Mouse (Mus musculus) intestine, postnatal 0 days (tissue): ENCODE measurements at regions not wholly inside any gene's neighbourhood (a gene's known extent, or its start where the extent isn't known, plus 50 kb on each side); places are given as distances from the start of the nearest gene placed in this dataset.

Experiments
- ATAC-seq: fragments of 200-750 bp; cut with Nextera tagmentation; 2 replicates; pipeline ENCODE4 v1.8.0; 2017; ENCODE audit warnings: mild to moderate bottlenecking, moderate TSS enrichment, moderate library complexity
- H3K27ac ChIP-seq: fragments of 300-500 bp; sonication (generic); 2 replicates; pipeline ENCODE4 v1.5.1; 2014; ENCODE audit warnings: mild to moderate bottlenecking, low read depth, low read length, moderate library complexity
- H3K27me3 ChIP-seq: fragments of 300-500 bp; sonication (generic); replicated peaks from 2 replicates; pipeline ENCODE4 v1.6.1; 2014; ENCODE audit warnings: low read length, mixed read lengths; ENCODE audit not compliant: control insufficient read depth, insufficient read depth
- H3K36me3 ChIP-seq: fragments of 300-500 bp; sonication (generic); 2 replicates; pipeline ENCODE4 v1.6.1; 2014; ENCODE audit warnings: mild to moderate bottlenecking, moderate library complexity; ENCODE audit not compliant: control insufficient read depth, insufficient read depth
- H3K4me1 ChIP-seq: fragments of 300-500 bp; sonication (generic); replicated peaks from 2 replicates; pipeline ENCODE4 v1.6.1; 2014; ENCODE audit warnings: antibody characterized with exemption, low read length, mixed read lengths; ENCODE audit not compliant: control insufficient read depth, insufficient read depth
- H3K4me2 ChIP-seq: fragments of 300-500 bp; sonication (generic); replicated peaks from 2 replicates; pipeline ENCODE4 v1.6.1; 2014; ENCODE audit warnings: low read depth, mild to moderate bottlenecking, moderate library complexity
- H3K4me3 ChIP-seq: fragments of 300-500 bp; sonication (generic); 2 replicates; pipeline ENCODE4 v1.5.1; 2014; ENCODE audit warnings: low read depth, low read length
- H3K9ac ChIP-seq: fragments of 300-500 bp; sonication (generic); 2 replicates; pipeline ENCODE4 v1.6.1; 2014; ENCODE audit warnings: mild to moderate bottlenecking, low read depth, low read length
- H3K9me3 ChIP-seq: fragments of 300-500 bp; sonication (generic); 2 replicates; pipeline ENCODE4 v1.6.1; 2016; ENCODE audit warnings: mixed run types; ENCODE audit not compliant: control insufficient read depth
- CTCF ChIP-seq: sonication (generic); IDR thresholded peaks from 2 replicates; pipeline ENCODE4 v1.5.1; 2016; ENCODE audit warnings: low read depth, mild to moderate bottlenecking, control low read depth, antibody characterized with exemption, moderate library complexity
- WGBS: fragments of 180-500 bp; shearing (Covaris S2); extraction: QIAGEN DNeasy Blood & Tissue Kit; methylation state at CpG from one replicate; pipeline ENCODE4 v1.1.7; 2014; 5-methylcytosine and 5-hydroxymethylcytosine counted together

DNA sequence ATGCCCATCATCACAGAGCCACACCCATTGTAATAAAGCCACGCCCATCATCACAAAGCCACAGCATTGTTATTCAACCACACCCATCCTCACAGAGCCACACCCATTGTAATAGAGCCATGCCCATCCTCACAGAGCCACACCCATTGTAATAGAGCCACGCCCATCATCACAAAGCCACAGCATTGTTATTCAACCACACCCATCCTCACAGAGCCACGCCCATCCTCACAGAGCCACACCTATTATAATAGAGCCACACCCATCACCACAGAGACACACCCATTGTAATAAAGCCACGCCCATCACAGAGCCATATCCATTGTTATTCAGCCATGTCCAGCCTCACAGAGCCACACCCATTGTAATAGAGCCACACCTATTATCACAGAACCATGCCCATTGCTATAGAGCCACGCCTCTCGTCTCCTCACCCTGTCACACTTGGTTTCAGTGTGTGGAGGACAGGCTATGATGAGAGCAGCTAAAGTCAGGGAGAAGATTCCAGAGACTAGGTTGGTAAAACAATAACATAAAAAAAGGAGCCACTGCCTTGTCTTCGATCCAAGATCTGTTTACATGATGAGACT, 85.6 kb downstream of the Gxylt1 start:
- no peak overlapping the region for H3K4me3 ChIP-seq
- H3K4me2 ChIP-seq = no peak overlapping the region
- no peak for ATAC-seq
- no peak overlapping the region for H3K27ac ChIP-seq
- WGBS = 90% methylated on average over 7 of the region's 7 CpGs
- H3K9me3 ChIP-seq = no peaks in the 10 kb centered on the region
- H3K27me3 ChIP-seq = no peaks in the 10 kb centered on the region
- H3K4me1 ChIP-seq = no peaks in the 10 kb centered on the region
- no peaks in the 10 kb centered on the region for H3K36me3 ChIP-seq
- H3K9ac ChIP-seq = no peak overlapping the region
- no peak for TF ChIP-seq CTCF

DNA sequence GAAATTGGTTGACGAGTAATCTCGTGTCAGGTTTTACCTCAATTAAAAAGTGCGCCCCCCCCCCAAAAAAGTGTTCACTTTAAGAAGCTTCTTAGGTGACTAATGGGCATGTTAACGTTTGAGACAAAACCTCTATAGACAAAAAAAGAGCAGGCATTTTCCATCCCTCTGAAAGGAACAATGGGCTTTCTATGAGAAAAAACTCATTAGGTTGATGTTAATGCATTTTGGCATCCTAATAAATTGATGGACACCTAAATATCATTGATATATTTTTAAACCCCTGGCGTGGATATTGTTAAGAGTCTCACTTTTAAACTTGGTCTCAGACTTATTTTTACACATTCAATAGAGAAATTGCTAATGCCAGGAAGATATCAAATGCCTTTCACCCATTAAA, 98.8 kb downstream of the Gxylt1 start:
- ATAC-seq = no peak
- Histone ChIP-seq H3K4me1 (no peaks in the 10 kb centered on the region), H3K27ac (no peak overlapping the region), H3K27me3 (no peaks in the 10 kb centered on the region), H3K36me3 (no peaks in the 10 kb centered on the region), H3K4me3 (no peak overlapping the region), H3K9me3 (no peaks in the 10 kb centered on the region), H3K9ac (no peak overlapping the region), H3K4me2 (no peak overlapping the region)
- 88% methylated on average over 5 of the region's 5 CpGs for WGBS
- no peak for TF ChIP-seq CTCF

GRCm38 (mm10) chr15:93168784-93169183, 106.2 kb downstream of the Gxylt1 start:
- Histone ChIP-seq H3K9me3 (no peaks in the 10 kb centered on the region), H3K4me1 (no peaks in the 10 kb centered on the region), H3K27ac (no peak overlapping the region), H3K36me3 (no peaks in the 10 kb centered on the region), H3K4me2 (no peak overlapping the region), H3K4me3 (no peak overlapping the region), H3K27me3 (no peaks in the 10 kb centered on the region), H3K9ac (no peak overlapping the region)
- ATAC-seq = no peak
- TF ChIP-seq CTCF = no peak
- whole genome bisulfite sequencing = 66% methylated on average over 3 of the region's 3 CpGs

- no peaks in the 10 kb centered on the region for H3K9me3 ChIP-seq
- no peak overlapping the region for H3K27ac ChIP-seq
- H3K4me2 ChIP-seq = no peak overlapping the region
- H3K27me3 ChIP-seq = no peaks in the 10 kb centered on the region
- WGBS = 90% methylated on average over 9 of the region's 9 CpGs
- H3K36me3 ChIP-seq = no peaks in the 10 kb centered on the region
- H3K4me1 ChIP-seq = no peaks in the 10 kb centered on the region
- H3K4me3 ChIP-seq = no peak overlapping the region
- no peak for TF ChIP-seq CTCF
- no peak for ATAC-seq
- H3K9ac ChIP-seq = no peak overlapping the region
Measured at GRCm38 (mm10) chr15:93167451-93167850, 107.5 kb downstream of the Gxylt1 start.

DNA sequence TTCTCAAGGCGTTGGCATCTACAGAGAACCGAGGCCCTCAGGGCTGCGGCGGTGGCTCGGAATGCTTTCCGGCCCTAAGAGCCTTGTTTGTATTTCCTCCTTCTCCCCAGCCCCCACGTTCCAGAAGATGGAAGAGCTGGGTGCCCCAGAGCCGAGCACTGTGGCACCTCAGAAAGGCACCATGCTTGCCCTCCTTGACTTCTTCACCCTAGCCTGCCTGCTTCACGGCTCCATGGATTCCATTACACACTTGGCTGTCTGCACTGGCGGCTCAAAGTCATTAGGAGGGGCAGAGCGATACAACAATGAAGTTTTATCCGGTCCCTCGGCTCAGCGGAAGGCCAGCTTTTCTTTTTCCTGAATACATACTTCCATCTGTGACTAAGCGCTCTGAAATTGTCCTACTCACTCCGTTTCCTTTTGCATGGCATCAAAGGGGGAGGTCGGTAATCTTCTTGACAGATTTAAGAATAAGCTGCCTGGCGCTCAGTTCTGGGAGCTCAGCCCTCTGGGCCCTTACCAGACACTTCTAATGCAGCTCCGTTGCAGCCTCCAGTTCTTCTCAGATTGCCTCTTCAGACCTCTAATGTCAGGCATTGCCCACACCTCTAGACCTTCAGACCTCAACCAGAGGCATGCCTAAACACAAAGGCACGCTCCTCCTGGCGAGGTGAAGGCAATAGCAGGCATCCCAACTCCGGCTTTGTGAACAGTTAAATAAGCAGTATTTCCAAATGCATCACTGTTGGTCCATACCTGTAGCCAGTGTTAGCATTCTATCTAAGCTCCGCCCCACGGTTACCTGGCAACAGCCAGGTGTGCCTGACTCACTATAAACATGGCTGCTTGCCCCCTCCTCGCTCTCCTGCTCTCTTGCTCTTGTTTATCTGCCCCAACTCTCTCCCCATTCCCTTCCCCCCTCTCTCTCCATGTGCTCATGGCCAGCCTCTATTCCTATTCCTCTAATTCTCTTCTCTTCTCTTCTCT, 112.8 kb downstream of the Gxylt1 start:
- no peak for ATAC-seq
- Histone ChIP-seq H3K27me3 (no peaks in the 10 kb centered on the region), H3K9me3 (no peaks in the 10 kb centered on the region), H3K27ac (no peak overlapping the region), H3K4me1 (no peaks in the 10 kb centered on the region), H3K4me2 (no peak overlapping the region), H3K4me3 (no peak overlapping the region), H3K36me3 (no peaks in the 10 kb centered on the region), H3K9ac (no peak overlapping the region)
- no peak for TF ChIP-seq CTCF
- 73% methylated on average over 25 of the region's 25 CpGs for WGBS

DNA sequence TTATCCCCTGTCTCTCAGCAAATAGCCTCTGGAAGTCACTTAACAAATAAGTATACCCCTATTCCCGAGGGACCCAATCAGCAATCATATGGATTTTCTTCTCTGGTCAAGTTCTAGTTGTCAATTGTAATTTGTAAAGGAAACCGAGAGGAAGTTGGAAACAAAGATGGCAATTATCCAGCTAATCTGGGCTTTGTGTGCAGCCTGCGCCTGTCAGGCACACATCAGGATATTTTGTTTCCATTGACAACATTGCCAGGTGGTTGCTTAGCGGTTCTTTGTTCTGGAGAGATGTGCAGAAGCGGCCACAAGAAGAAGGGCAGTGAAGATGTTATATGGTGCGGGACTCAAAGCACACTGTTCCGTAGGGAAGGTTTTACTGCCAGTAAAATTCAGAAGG, 113.7 kb downstream of the Gxylt1 start:
- 74% methylated on average over 7 of the region's 7 CpGs for WGBS
- Histone ChIP-seq H3K36me3 (no peaks in the 10 kb centered on the region), H3K9me3 (no peaks in the 10 kb centered on the region), H3K4me3 (no peak overlapping the region), H3K27me3 (no peaks in the 10 kb centered on the region), H3K9ac (no peak overlapping the region), H3K4me1 (no peaks in the 10 kb centered on the region), H3K4me2 (no peak overlapping the region), H3K27ac (no peak overlapping the region)
- no peak for ATAC-seq
- no peak for TF ChIP-seq CTCF
